Mouse (Mus musculus): ENCODE measurements around the gene Tmem63a.

Gene Tmem63a

DNA sequence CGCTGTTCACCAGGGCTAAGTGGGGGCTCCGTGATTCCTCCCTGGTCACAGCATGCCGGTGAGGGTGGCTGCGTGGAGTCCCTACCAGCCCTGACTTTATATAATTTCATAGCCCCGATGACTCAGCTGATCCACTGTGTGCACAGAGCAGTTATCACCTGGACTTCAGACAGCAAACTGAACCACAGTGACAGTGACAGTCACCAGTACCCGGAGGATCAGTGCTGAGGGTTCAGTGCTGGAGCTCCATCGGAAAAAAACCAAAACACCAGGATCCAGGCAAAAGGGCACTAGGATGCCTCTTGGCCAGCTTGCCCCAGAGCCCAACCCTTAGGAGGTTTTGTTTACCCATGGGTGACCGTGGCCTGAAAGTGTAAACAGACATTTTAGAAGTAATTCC lies 63.2 kb downstream of the Tmem63a start:
- ChIA-PET CTCF (interaction anchor here in 1 of 4 experiments (0.6 kb wide), 1 partner anchor 56 kb away, joined by 4 read pairs; no protein-coding TSS in a partner anchor), POLR2A (no interaction called here)

- POLR2A ChIA-PET = interaction anchor here in 2 of 4 experiments (0.6 to 2.8 kb wide), 4 partner anchors 9 to 22 kb away, joined by 3 to 8 read pairs (median 6); no protein-coding TSS in a partner anchor
- CTCF ChIA-PET = no interaction called here
Measured at GRCm38 (mm10) chr1:181007831-181008230, 65.7 kb downstream of the Tmem63a start.

DNA sequence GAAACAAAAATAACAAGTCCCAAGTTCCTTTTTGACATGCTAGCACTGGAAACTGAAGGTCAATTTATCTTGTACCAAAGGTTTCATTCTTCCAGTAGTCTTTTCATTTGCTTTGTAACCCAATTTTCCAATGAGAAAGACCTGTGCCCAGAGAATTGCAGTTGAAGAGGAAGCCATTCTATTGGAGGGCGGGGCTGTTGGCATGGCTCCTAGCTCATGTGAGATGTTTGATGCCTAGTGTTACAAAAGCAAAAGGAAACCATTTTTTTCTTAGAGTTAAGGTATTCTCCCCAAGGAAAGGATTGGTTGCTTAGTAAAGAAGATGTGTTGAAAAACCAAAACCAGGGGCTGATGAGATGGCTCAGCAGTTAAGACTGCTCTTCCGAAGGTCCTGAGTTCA lies 66.1 kb downstream of the Tmem63a start:
- ChIA-PET POLR2A (interaction anchor here in 2 of 4 experiments (0.6 to 2.8 kb wide), 4 partner anchors 8 to 22 kb away, joined by 3 to 8 read pairs (median 6); no protein-coding TSS in a partner anchor), CTCF (interaction anchor here in 1 of 4 experiments (0.6 kb wide), 1 partner anchor 42 kb away, joined by 4 read pairs; no protein-coding TSS in a partner anchor)

DNA sequence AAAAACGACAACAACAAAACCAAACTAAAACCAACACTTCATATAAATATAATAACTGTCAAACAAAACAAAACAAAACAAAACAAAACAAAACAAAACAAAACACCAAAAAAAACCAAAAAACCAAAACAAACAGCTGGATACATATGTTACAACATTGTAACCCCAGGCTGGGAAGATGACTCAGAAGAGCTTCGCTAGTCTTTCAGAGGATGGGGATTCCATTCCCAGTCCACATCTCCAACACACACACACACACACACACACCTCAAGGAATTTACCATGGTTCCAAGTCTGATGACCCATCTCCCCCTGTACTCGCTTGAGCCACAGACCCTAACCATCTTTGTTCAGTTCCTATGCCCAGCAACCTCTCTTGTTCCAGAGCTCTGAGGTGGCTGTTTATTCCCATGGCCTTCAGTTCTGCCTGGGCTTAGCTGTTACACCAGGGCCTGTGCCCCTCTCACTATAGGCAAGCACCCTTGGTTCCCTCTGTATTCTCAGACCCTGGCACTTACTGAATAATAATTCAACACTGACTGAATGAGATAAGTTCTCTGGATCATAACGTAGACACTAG lies 67.0 kb downstream of the Tmem63a start:
- ChIA-PET POLR2A (interaction anchor here in 2 of 4 experiments (0.7 to 2.8 kb wide), 7 partner anchors 9 to 232 kb away, joined by 3 to 8 read pairs (median 4); no protein-coding TSS in a partner anchor), CTCF (interaction anchor here in 2 of 4 experiments (0.6 to 0.7 kb wide), 3 partner anchors 40 to 75 kb away, joined by 3 to 5 read pairs (median 3); no protein-coding TSS in a partner anchor)

DNA sequence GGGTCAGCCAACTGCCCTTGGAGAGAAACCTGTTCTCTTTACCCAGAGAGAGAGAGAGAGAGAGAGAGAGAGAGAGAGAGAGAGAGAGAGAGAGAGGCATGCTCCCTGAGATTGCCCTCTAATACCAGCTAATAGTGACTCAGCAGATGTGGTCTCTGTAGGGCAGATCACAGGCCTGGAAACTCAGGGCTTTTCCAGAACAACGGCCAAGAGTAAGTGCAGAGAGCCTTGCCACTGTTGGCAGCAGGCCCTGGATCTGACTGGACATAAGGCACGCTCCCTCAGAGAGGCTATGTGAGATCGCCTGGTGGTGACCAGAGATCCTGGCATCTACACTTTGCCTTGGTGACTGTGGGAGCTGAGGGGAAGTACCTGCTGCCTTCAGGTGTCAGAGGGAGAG lies 67.6 kb downstream of the Tmem63a start:
- ChIA-PET POLR2A (interaction anchor here in 2 of 4 experiments (0.7 to 2.4 kb wide), 11 partner anchors 8 to 1499 kb away, joined by 3 to 8 read pairs (median 4); no protein-coding TSS in a partner anchor), CTCF (interaction anchor here in 3 of 4 experiments (0.6 to 2.0 kb wide), 5 partner anchors 17 to 74 kb away, joined by 3 to 10 read pairs (median 6); no protein-coding TSS in a partner anchor)

DNA sequence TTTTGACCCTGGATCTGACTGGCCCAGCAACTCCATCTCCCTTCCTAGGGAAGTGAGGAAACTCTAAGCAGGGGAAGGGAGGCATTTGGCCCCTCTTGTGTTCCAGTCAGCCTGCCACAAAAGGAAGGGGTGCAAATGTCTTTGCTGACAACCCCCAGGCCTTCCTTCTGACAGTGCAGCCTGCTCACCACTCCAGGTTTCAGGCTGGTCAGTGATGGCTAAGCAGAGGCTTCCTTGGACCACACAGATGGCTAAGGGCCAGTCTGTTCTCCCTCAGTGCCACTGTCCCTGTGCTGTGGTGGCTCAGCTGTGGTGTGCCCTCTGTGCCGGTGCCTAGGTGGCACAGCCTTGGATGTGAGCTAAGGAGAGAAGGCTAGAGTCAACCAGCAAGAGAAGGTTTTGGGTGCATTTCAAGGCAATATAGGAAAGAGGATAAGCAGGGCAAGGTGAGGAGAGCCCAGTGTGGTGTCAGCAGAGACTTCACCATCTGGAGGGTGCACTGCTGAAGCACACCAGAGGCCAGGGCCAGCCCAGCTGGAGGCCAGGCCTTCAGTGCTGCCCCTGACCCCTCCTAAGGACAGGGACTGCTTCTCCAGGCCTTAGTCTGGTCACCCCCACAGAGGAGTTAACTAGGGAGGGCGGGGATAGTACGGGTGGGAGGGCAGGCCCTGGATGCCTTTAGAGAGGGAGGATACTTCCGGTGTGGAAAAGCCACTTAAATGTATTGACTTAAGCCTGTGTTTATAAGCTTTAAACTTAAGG lies 68.2 kb downstream of the Tmem63a start:
- ChIA-PET POLR2A (interaction anchor here in 2 of 4 experiments (0.5 to 1.9 kb wide), 11 partner anchors 14 to 1499 kb away, joined by 3 to 8 read pairs (median 4); no protein-coding TSS in a partner anchor), CTCF (interaction anchor here (0.7 to 2.0 kb wide), 6 partner anchors 17 to 85 kb away, joined by 3 to 10 read pairs (median 6); no protein-coding TSS in a partner anchor)

GRCm38 (mm10) chr1:181011601-181012000 lies 69.5 kb downstream of the Tmem63a start:
- ChIA-PET CTCF (interaction anchor here in 2 of 4 experiments (0.5 to 2.0 kb wide), 2 partner anchors 19 to 110 kb away, joined by 4 to 6 read pairs; no protein-coding TSS in a partner anchor), POLR2A (interaction anchor here in 2 of 4 experiments (1.0 to 1.9 kb wide), 2 partner anchors 16 to 20 kb away, joined by 4 to 8 read pairs; no protein-coding TSS in a partner anchor)

- ChIA-PET CTCF (interaction anchor here in 1 of 4 experiments (0.6 kb wide), 1 partner anchor 73 kb away, joined by 6 read pairs; no protein-coding TSS in a partner anchor), POLR2A (interaction anchor here in 1 of 4 experiments (1.2 kb wide), 1 partner anchor 12 kb away, joined by 3 read pairs; no protein-coding TSS in a partner anchor)
Measured at GRCm38 (mm10) chr1:181012416-181012815, 70.3 kb downstream of the Tmem63a start.

- ChIA-PET POLR2A (interaction anchor here in 1 of 4 experiments (3.0 kb wide), 1 partner anchor 13 kb away, joined by 14 read pairs; no protein-coding TSS in a partner anchor), CTCF (no interaction called here)
Measured at GRCm38 (mm10) chr1:181013446-181013845, 71.3 kb downstream of the Tmem63a start.

GRCm38 (mm10) chr1:181014731-181015500 lies 72.8 kb downstream of the Tmem63a start:
- ChIA-PET POLR2A (interaction anchor here in 2 of 4 experiments (0.6 to 4.0 kb wide), 9 partner anchors 10 to 238 kb away, joined by 3 to 21 read pairs (median 4); no protein-coding TSS in a partner anchor), CTCF (interaction anchor here in 1 of 4 experiments (3.2 kb wide), 1 partner anchor 23 kb away, joined by 21 read pairs; no protein-coding TSS in a partner anchor)

DNA sequence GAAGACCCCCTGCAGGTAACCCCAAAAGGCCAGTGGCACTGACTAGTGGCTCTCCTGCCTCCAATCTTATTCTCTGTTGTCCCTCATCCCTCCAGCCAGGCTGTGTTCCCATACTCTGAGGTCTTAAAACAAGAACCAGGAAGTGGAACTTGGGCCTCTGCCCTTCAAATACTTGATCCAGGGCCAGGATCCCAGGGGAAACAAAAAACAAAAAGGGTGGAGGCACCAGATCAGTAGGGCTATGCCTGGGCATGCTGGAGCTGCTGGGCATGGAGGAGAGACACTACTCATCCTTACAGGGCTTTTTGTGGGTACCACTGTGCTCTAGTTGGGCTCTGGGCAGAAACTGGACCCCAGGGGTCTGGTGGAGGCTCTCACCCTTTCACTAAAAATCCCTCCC lies 73.4 kb downstream of the Tmem63a start:
- CTCF ChIA-PET = interaction anchor here in 1 of 4 experiments (2.7 to 3.2 kb wide), 2 partner anchors 24 kb away, joined by 21 read pairs; no protein-coding TSS in a partner anchor
- POLR2A ChIA-PET = interaction anchor here in 2 of 4 experiments (0.9 to 4.0 kb wide), 16 partner anchors 9 to 238 kb away, joined by 3 to 21 read pairs (median 4); partner anchors contain the start of gene Sde2 (in 2 of the 2)

DNA sequence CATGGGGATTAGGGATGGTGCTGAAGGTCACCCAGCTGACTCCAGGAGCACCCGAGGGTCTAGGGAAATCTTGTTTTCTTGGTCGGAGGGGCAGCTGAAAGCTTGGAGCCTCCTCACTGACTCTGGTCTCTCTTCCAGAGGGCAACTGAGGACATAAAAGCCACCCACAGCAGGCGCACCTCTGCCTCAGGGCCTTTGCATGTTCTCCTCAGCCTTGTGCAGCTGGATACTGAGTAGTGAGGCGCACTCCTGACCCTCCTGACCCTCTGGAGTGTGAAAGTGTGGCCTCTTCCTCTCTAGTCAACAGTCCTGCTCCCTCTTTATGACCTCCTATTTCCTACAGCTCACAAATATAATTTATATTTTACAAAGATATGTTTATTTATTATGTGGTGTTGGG lies 73.9 kb downstream of the Tmem63a start:
- CTCF ChIA-PET = interaction anchor here in 2 of 4 experiments (1.5 to 3.2 kb wide), 3 partner anchors 24 to 152 kb away, joined by 4 to 21 read pairs (median 21); no protein-coding TSS in a partner anchor
- POLR2A ChIA-PET = interaction anchor here in 2 of 4 experiments (0.9 to 4.0 kb wide), 21 partner anchors 8 to 239 kb away, joined by 3 to 21 read pairs (median 4); partner anchors contain the start of genes Sde2 (in 2 of the 2) and Pycr2 (in 1 of the 2)

GRCm38 (mm10) chr1:181016532-181017131 lies 74.5 kb downstream of the Tmem63a start:
- ChIA-PET CTCF (interaction anchor here in 3 of 4 experiments (0.5 to 3.2 kb wide), 16 partner anchors 16 to 860 kb away, joined by 3 to 21 read pairs (median 4); no protein-coding TSS in a partner anchor), POLR2A (interaction anchor here in 3 of 4 experiments (0.6 to 4.0 kb wide), 66 partner anchors 7 to 825 kb away, joined by 3 to 21 read pairs (median 4); partner anchors contain the start of genes Sde2 (in 2 of the 3), Cnih4 (in 1 of the 3), Lbr (in 1 of the 3) and Nvl (in 1 of the 3))

DNA sequence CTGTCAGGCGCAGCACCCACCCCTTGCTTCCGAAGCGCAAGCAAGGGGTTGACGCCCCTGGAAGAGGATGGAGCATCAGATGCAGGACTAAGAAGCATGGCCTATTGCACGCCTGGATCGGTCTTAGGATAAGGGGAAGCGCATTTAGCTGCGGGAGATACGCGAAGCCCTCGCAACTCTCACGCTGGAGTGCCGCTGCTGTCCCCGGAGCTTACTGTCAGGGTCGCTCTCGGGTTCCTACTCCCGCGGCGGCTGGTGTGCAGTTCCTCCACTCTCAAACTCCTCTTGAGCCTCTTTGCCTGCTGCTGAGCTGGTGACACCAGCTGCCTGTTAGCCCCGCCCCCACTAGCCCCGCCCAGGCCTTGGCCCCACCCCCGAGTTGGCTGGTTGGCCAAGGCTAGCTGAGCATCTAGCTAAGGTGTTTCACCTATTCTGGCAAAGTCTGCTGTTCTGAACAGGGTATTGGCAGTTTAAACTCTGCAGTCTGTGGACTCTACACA lies 75.1 kb downstream of the Tmem63a start:
- ChIA-PET POLR2A (interaction anchor here in 3 of 4 experiments (0.6 to 4.0 kb wide), 72 partner anchors 8 to 825 kb away, joined by 3 to 21 read pairs (median 4); partner anchors contain the start of genes Sde2 (in 2 of the 3), Cnih4 (in 1 of the 3), H3f3a (in 1 of the 3) and Lbr (in 1 of the 3)), CTCF (interaction anchor here in 3 of 4 experiments (0.5 to 3.2 kb wide), 27 partner anchors 17 to 1254 kb away, joined by 3 to 21 read pairs (median 4); no protein-coding TSS in a partner anchor)

- ChIA-PET POLR2A (interaction anchor here in 3 of 4 experiments (0.6 to 4.0 kb wide), 66 partner anchors 8 to 824 kb away, joined by 3 to 21 read pairs (median 4); partner anchors contain the start of genes Sde2 (in 2 of the 3), Cnih4 (in 1 of the 3), H3f3a (in 1 of the 3) and Lbr (in 1 of the 3)), CTCF (interaction anchor here in 3 of 4 experiments (0.5 to 3.2 kb wide), 21 partner anchors 18 to 1254 kb away, joined by 3 to 21 read pairs (median 3); no protein-coding TSS in a partner anchor)
Measured at GRCm38 (mm10) chr1:181017890-181018420, 75.8 kb downstream of the Tmem63a start.
